Mouse (Mus musculus) lung, postnatal 0 days (tissue): ENCODE data around the gene Pde4d.

Experiments used
- CTCF ChIP-seq: IDR thresholded peaks from 2 replicates; pipeline ENCODE4 v1.5.1; 2016; ENCODE audit warnings: antibody characterized with exemption, mild to moderate bottlenecking
- EP300 ChIP-seq: IDR thresholded peaks from 2 replicates; pipeline ENCODE4 v1.6.1; 2016; ENCODE audit warnings: antibody characterized with exemption, mild to moderate bottlenecking, control low read depth

GRCm38 (mm10) chr13:109236047-109236446 is 786.3 kb downstream of the Pde4d start:
- no peak for TF ChIP-seq CTCF
- no peak for TF ChIP-seq EP300
